Mouse (Mus musculus) midbrain, postnatal 0 days (tissue): Measurements from ENCODE around the gene Insc. TPM values are rescaled to one million over a fixed set of nuclear protein-coding genes. Genes with fewer than 3 reads are reported as not detected.
A peak's percentile ranks its signal among the peaks of the same experiment; 100 is the strongest.

Experiments
- ATAC-seq: fragments of 200-750 bp; cut with Nextera tagmentation; 2 replicates; pipeline ENCODE4 v1.8.0; 2017; ENCODE audit warnings: moderate number of reproducible peaks, mild to moderate bottlenecking, moderate TSS enrichment, moderate library complexity; ENCODE audit not compliant: low FRiP score
- DNase-seq: peaks from one replicate; pipeline ENCODE4 v3.0.0-alpha.2; 2015; ENCODE audit warnings: low spot score
- H3K27ac ChIP-seq: fragments of 300-500 bp; sonication (generic); 2 replicates; pipeline ENCODE4 v1.5.1; 2014; ENCODE audit warnings: low read depth, mild to moderate bottlenecking, low read length, mixed read lengths
- H3K27me3 ChIP-seq: fragments of 300-500 bp; sonication (generic); 2 replicates; pipeline ENCODE4 v1.6.1; 2014; ENCODE audit warnings: low read length, control low read depth, mixed read lengths; ENCODE audit not compliant: insufficient read depth
- H3K36me3 ChIP-seq: fragments of 300-500 bp; sonication (generic); 2 replicates; pipeline ENCODE4 v1.6.1; 2014; ENCODE audit warnings: low read length, control low read depth, mixed read lengths; ENCODE audit not compliant: insufficient read depth
- H3K4me1 ChIP-seq: fragments of 300-500 bp; sonication (generic); 2 replicates; pipeline ENCODE4 v1.6.1; 2014; ENCODE audit warnings: mild to moderate bottlenecking, control low read depth, antibody characterized with exemption, low read length, mixed read lengths; ENCODE audit not compliant: insufficient read depth
- H3K4me2 ChIP-seq: fragments of 300-500 bp; sonication (generic); 2 replicates; pipeline ENCODE4 v1.6.1; 2014; ENCODE audit warnings: low read depth, mild to moderate bottlenecking, low read length, mixed read lengths; ENCODE audit not compliant: poor library complexity, severe bottlenecking
- H3K4me3 ChIP-seq: fragments of 300-500 bp; sonication (generic); 2 replicates; pipeline ENCODE4 v1.5.1; 2014; ENCODE audit warnings: low read depth, mild to moderate bottlenecking, low read length, moderate library complexity
- H3K9ac ChIP-seq: fragments of 300-500 bp; sonication (generic); replicated peaks from 2 replicates; pipeline ENCODE4 v1.6.1; 2014; ENCODE audit warnings: mild to moderate bottlenecking, low read length, moderate library complexity, mixed read lengths; ENCODE audit not compliant: poor library complexity, severe bottlenecking
- H3K9me3 ChIP-seq: fragments of 300-500 bp; sonication (generic); 2 replicates; pipeline ENCODE4 v1.6.1; 2016; ENCODE audit warnings: low read length, control low read depth
- CTCF ChIP-seq: IDR thresholded peaks from 2 replicates; pipeline ENCODE4 v1.5.1; 2016; ENCODE audit warnings: antibody characterized with exemption, mild to moderate bottlenecking
- WGBS: fragments of 180-500 bp; shearing (Covaris S2); extraction: QIAGEN DNeasy Blood & Tissue Kit; methylation state at CpG from one replicate; pipeline ENCODE4 v1.1.7; 2014; 5-methylcytosine and 5-hydroxymethylcytosine counted together
- polyA plus RNA-seq: library from polyadenylated mRNA; unstranded; fragments of >200 nt; fragmentation: Nextera tagmentation; extraction: Ambion mirVana; gene quantifications from 2 replicates; pipeline ENCODE4 v1.2.1, GENCODE M21; 2015
- total RNA-seq: library from RNA; depleted of rRNA; stranded (reverse); fragments of >200 nt; gene quantifications from 2 replicates; pipeline ENCODE4 v1.2.3, GENCODE M21; 2014

Insc gene
- total and polyA plus RNA-seq, 2 experiments from 2014 or later = 1.4 to 2.7 TPM

DNA sequence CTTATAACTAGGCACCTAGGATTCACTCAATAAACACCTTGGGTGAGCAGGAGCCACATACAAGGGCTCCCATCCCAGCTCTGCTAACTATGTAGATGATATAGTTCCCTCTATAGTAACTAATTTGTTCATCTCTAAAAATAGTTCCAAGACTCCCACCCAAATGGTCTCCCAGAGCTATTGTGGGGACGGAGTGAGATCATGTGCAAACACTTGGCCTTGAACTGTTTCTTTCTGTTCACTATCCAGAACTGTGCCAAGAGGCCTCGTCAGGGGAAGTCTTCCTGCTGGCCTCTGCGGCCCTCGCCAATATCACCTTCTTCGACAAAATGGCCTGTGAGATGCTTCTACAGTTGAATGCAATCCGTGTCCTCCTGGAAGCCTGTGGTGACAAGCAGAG is 91.0 kb downstream of the Insc start:
- 91% methylated on average over 6 of the region's 6 CpGs for WGBS
- ATAC-seq (no peak), DNase-seq (no peak)

GRCm38 (mm10) chr7:114837268-114837667 is 93.8 kb downstream of the Insc start:
- no peaks in the 10 kb centered on the region for H3K4me1 ChIP-seq
- H3K4me3 ChIP-seq = no peak overlapping the region
- no peak overlapping the region for H3K9ac ChIP-seq
- no peaks in the 10 kb centered on the region for H3K27me3 ChIP-seq
- no peaks in the 10 kb centered on the region for H3K9me3 ChIP-seq
- WGBS = 82% methylated on average over 3 of the region's 3 CpGs
- no peak for TF ChIP-seq CTCF
- H3K27ac ChIP-seq = no peak overlapping the region
- no peaks in the 10 kb centered on the region for H3K36me3 ChIP-seq
- DNase-seq (no peak), ATAC-seq (no peak)
- no peak overlapping the region for H3K4me2 ChIP-seq

More for the DNA sequence above, 91.0 kb downstream of the Insc start:
- no peak overlapping the region for H3K4me2 ChIP-seq
- no peaks in the 10 kb centered on the region for H3K9me3 ChIP-seq
- no peak overlapping the region for H3K9ac ChIP-seq
- H3K27ac ChIP-seq = no peak overlapping the region
- no peaks in the 10 kb centered on the region for H3K36me3 ChIP-seq
- no peaks in the 10 kb centered on the region for H3K4me1 ChIP-seq
- no peak overlapping the region for H3K4me3 ChIP-seq
- no peak for TF ChIP-seq CTCF
- no peaks in the 10 kb centered on the region for H3K27me3 ChIP-seq

GRCm38 (mm10) chr7:114840029-114840745 is 96.7 kb downstream of the Insc start:
- H3K9me3 ChIP-seq = no peaks in the 10 kb centered on the region
- no peaks in the 10 kb centered on the region for H3K4me1 ChIP-seq
- no peaks in the 10 kb centered on the region for H3K27me3 ChIP-seq
- no peak overlapping the region for H3K4me3 ChIP-seq
- H3K36me3 ChIP-seq = no peaks in the 10 kb centered on the region
- no peak overlapping the region for H3K9ac ChIP-seq
- 69% methylated on average over 5 of the region's 5 CpGs for WGBS
- ATAC-seq (no peak), DNase-seq (no peak)
- H3K4me2 ChIP-seq = no peak overlapping the region
- no peak overlapping the region for H3K27ac ChIP-seq
- TF ChIP-seq CTCF = no peak

- H3K9ac ChIP-seq = no peak overlapping the region
- H3K9me3 ChIP-seq = no peaks in the 10 kb centered on the region
- H3K4me1 ChIP-seq = no peaks in the 10 kb centered on the region
- peak; percentile 71 for ATAC-seq
- no peaks in the 10 kb centered on the region for H3K36me3 ChIP-seq
- no peak overlapping the region for H3K27ac ChIP-seq
- no peaks in the 10 kb centered on the region for H3K27me3 ChIP-seq
- peak; percentile 87 for DNase-seq
- no peak overlapping the region for H3K4me3 ChIP-seq
- TF ChIP-seq CTCF = no peak
- WGBS = 20% methylated on average over 3 of the region's 3 CpGs
- no peak overlapping the region for H3K4me2 ChIP-seq
Measured at GRCm38 (mm10) chr7:114842644-114843211, 99.2 kb downstream of the Insc start.

DNA sequence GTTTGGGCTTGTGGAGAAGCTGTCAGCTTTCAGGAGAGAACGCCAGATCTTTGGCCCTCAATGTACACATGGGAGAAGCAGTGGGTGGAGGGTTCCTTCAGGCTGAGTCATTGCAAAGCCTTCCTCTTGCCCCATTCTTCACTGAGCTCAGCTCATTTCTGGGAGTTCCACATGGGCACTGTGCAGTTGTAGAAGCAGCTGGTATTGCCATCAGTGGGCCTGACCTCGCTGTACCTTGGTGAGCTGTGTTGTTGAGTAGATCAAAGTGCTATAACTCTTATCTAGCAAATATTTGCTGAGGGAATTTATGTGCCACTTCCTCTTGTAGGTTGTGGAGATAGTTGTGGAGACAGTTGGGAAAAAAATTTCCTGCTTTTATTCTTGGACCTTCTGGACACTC is 103.7 kb downstream of the Insc start:
- 88% methylated on average over 2 of the region's 2 CpGs for WGBS

DNA sequence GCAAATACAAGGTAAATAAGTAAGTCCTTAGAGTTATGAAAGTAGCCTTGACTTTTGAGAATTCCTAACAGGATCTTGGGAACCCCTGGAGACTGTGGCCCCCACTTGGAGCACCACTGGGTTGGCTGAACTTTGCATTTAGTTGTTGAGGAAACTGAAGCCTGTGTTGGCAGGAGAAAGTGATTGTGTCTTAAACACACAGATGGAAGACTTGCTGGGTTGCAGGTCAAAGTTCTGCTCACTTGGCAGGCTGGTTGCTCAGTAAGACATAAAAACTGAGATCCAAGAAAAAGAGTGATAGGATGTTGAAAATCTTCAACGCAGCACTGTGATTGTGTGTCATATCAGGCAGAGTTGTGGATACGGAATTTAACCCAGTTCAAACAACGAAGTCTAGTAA is 108.9 kb downstream of the Insc start:
- H3K9me3 ChIP-seq = no peaks in the 10 kb centered on the region
- no peak overlapping the region for H3K27ac ChIP-seq

More for the DNA sequence above, 103.7 kb downstream of the Insc start:
- ATAC-seq (no peak), DNase-seq (no peak)
- Histone ChIP-seq H3K4me2 (no peak overlapping the region), H3K27ac (no peak overlapping the region), H3K27me3 (no peaks in the 10 kb centered on the region), H3K4me3 (no peak overlapping the region), H3K9me3 (no peaks in the 10 kb centered on the region), H3K4me1 (no peaks in the 10 kb centered on the region), H3K9ac (no peak overlapping the region), H3K36me3 (no peaks in the 10 kb centered on the region)
- TF ChIP-seq CTCF = no peak

More for the DNA sequence above, 108.9 kb downstream of the Insc start:
- no peak overlapping the region for H3K4me2 ChIP-seq
- H3K4me1 ChIP-seq = no peaks in the 10 kb centered on the region
- no peak overlapping the region for H3K4me3 ChIP-seq
- WGBS = 94% methylated on average over 3 of the region's 3 CpGs
- no peaks in the 10 kb centered on the region for H3K27me3 ChIP-seq
- H3K36me3 ChIP-seq = no peaks in the 10 kb centered on the region
- no peak overlapping the region for H3K9ac ChIP-seq
- ATAC-seq (no peak), DNase-seq (no peak)
- no peak for TF ChIP-seq CTCF
